Mouse (Mus musculus) olfactory bulb, adult 2 months (tissue): ENCODE measurements at regions not wholly inside any gene's neighbourhood (a gene's known extent, or its start where the extent isn't known, plus 50 kb on each side); places are given as distances from the start of the nearest gene placed in this dataset.

Experiments used
- CTCF ChIP-seq: fragments of 200-500 bp; IDR thresholded peaks from 2 replicates; pipeline ENCODE4 v1.5.1; 2012; ENCODE audit warnings: low read depth, mild to moderate bottlenecking, low read length, moderate library complexity; ENCODE audit not compliant: insufficient read depth
- POLR2A ChIP-seq: fragments of 200-500 bp; IDR thresholded peaks from 2 replicates; pipeline ENCODE4 v1.6.1; 2012; ENCODE audit warnings: mild to moderate bottlenecking, low read depth, low read length, moderate library complexity; ENCODE audit not compliant: insufficient read depth

DNA sequence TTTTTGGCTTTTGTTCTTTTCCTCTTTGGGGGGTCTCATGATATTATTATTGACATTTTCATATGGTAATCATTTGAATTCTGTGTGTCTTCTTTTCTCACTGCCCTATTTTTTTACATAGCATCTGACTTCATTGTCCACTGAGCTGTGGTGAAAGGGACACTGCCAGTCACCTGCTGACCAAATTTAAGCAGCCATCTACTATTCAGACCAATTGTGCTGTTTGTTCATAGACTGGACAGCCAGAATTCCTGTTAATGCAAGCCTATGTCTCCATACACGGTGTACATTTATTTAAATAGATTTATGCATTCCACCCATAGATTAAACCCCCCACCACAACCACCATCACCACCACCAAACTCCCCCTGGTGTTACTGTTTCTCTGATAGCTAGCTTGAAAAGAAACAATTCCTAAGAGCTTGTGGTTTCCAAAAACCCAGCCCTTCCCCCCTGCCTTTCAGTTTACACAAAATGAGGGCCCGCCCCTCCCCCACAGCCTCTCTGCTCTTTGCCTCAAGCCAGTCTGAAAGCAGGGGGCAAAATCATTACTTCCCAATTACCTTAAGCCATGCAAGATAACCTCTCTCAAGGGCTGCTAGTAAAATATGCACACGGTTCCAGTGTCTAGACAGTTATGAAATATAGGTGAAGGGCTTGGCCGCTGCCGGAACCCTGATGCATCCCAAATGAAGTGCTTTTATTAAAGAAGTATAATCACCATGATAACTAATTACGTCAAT, 390.8 kb upstream of the Cited2 start:
- TF ChIP-seq CTCF: no peak
- no peak for TF ChIP-seq POLR2A
